Mouse (Mus musculus) bone marrow macrophage, adult 2 months (primary cell): ENCODE measurements around the gene D130043K22Rik.

Source experiments
- CTCF ChIP-seq: IDR thresholded peaks from 2 replicates; pipeline ENCODE4 v1.5.1; 2012; ENCODE audit warnings: low read depth, mild to moderate bottlenecking, low read length, moderate library complexity
- POLR2A ChIP-seq: IDR thresholded peaks from 2 replicates; pipeline ENCODE4 v1.6.1; 2012; ENCODE audit warnings: mild to moderate bottlenecking, low read depth, low read length, borderline replicate concordance

DNA sequence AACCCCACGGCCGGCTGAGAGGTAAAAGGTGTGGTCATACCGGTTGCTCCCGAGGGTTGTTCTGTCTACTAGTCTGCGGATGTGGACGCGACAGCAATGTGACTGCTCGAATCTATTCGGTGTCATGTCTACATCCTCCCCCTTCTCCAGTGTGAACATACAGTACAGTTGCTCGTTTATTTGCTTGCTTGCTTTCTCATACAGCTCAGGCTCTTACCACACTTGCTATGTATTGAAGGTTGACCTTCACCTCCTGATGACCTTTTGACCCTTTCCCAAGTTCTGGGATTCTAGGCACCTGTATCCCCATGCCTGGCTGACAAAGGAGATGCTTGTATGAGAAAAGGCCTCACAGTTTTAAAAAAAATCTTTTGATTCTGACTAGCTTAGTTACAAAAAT is 22.9 kb downstream of the D130043K22Rik start:
- TF ChIP-seq POLR2A = no peak
- TF ChIP-seq CTCF = no peak
